Mouse (Mus musculus) c-Kit-positive CD71-negative TER-119-negative erythroid progenitor cells, embryonic 14.5 days (primary cell): Measurements from ENCODE around the gene Gm20388.

Experiments used
- DNase-seq: peaks from one replicate; pipeline ENCODE4 v3.0.0-alpha.2; 2013; ENCODE audit warnings: low read depth

The Gm20388 gene

GRCm38 (mm10) chr8:122469965-122470364 is 2559.3 kb downstream of the Gm20388 start:
- DNase-seq = no peak

GRCm38 (mm10) chr8:122470691-122471090 is 2560.1 kb downstream of the Gm20388 start:
- no peak for DNase-seq

GRCm38 (mm10) chr8:122473911-122474421 is 2563.3 kb downstream of the Gm20388 start:
- DNase-seq = no peak

GRCm38 (mm10) chr8:122474951-122475560 is 2564.4 kb downstream of the Gm20388 start:
- no peak for DNase-seq

- DNase-seq = peak; percentile 78
These were observed 2565.1 kb downstream of the Gm20388 start, which contains the start of the genes Rnf166 and Ctu2 for GRCm38 (mm10) chr8:122475580-122476320. Gene Rnf166, minus strand, starts transcription at chr8:122476064. Gene Ctu2, plus strand, starts transcription at chr8:122476143.

- no peak for DNase-seq
These were observed 2571.8 kb downstream of the Gm20388 start for GRCm38 (mm10) chr8:122482448-122482847.

- no peak for DNase-seq
These were observed 2573.2 kb downstream of the Gm20388 start for GRCm38 (mm10) chr8:122483877-122484276.

GRCm38 (mm10) chr8:122484831-122485230 is 2574.2 kb downstream of the Gm20388 start:
- no peak for DNase-seq

GRCm38 (mm10) chr8:122488387-122488786 is 2577.7 kb downstream of the Gm20388 start:
- no peak for DNase-seq

- no peak for DNase-seq
These were observed 2586.5 kb downstream of the Gm20388 start for GRCm38 (mm10) chr8:122497016-122497734.

GRCm38 (mm10) chr8:122497912-122498311 is 2587.3 kb downstream of the Gm20388 start:
- DNase-seq = no peak

- DNase-seq = peak; percentile 74
These were observed 2590.2 kb downstream of the Gm20388 start for GRCm38 (mm10) chr8:122500856-122501255.

GRCm38 (mm10) chr8:122511552-122511951 is 2600.9 kb downstream of the Gm20388 start:
- no peak for DNase-seq

- DNase-seq = no peak
These were observed 2601.8 kb downstream of the Gm20388 start for GRCm38 (mm10) chr8:122512392-122512791.

- no peak for DNase-seq
These were observed 2605.1 kb downstream of the Gm20388 start for GRCm38 (mm10) chr8:122515699-122516098.

- DNase-seq = no peak
These were observed 2607.0 kb downstream of the Gm20388 start for GRCm38 (mm10) chr8:122517541-122518190.

- DNase-seq = no peak
These were observed 2610.0 kb downstream of the Gm20388 start for GRCm38 (mm10) chr8:122520611-122521010.

GRCm38 (mm10) chr8:122522796-122523651 is 2612.4 kb downstream of the Gm20388 start:
- DNase-seq = no peak

- no peak for DNase-seq
These were observed 2613.2 kb downstream of the Gm20388 start for GRCm38 (mm10) chr8:122523652-122524360.

- no peak for DNase-seq
These were observed 2613.9 kb downstream of the Gm20388 start for GRCm38 (mm10) chr8:122524506-122524905.
